Mouse (Mus musculus) testis, adult 2 months (tissue): ENCODE results near the gene Casc3. TPM values are rescaled to one million over a fixed set of nuclear protein-coding genes. Genes with fewer than 3 reads are reported as not detected.
A peak's percentile ranks its signal among the peaks of the same experiment; 100 is the strongest.

Experiments
- H3K27ac ChIP-seq: fragments of 200-500 bp; 2 replicates; pipeline ENCODE4 v1.5.1; 2012; ENCODE audit warnings: low read depth, low read length; ENCODE audit not compliant: control insufficient read depth, insufficient read depth
- H3K27me3 ChIP-seq: fragments of 200-500 bp; 2 replicates; pipeline ENCODE4 v1.6.1; 2012; ENCODE audit warnings: mild to moderate bottlenecking, low read length, moderate library complexity; ENCODE audit not compliant: control insufficient read depth, insufficient read depth
- H3K36me3 ChIP-seq: fragments of 200-500 bp; 2 replicates; pipeline ENCODE4 v1.6.1; 2012; ENCODE audit warnings: mild to moderate bottlenecking, low read length; ENCODE audit not compliant: control insufficient read depth, insufficient read depth
- H3K4me1 ChIP-seq: fragments of 200-500 bp; 2 replicates; pipeline ENCODE4 v1.6.1; 2012; ENCODE audit warnings: low read length; ENCODE audit not compliant: control insufficient read depth, insufficient read depth
- H3K4me3 ChIP-seq: fragments of 200-500 bp; 2 replicates; pipeline ENCODE4 v1.5.1; 2012; ENCODE audit warnings: low read depth, mild to moderate bottlenecking, low read length, moderate library complexity, mixed read lengths; ENCODE audit not compliant: control insufficient read depth
- CTCF ChIP-seq: fragments of 200-500 bp; IDR thresholded peaks from 2 replicates; pipeline ENCODE4 v1.5.1; 2012; ENCODE audit warnings: low read depth, mild to moderate bottlenecking, inconsistent platforms, low read length, moderate library complexity; ENCODE audit not compliant: control insufficient read depth, insufficient read depth, insufficient replicate concordance
- POLR2A ChIP-seq: fragments of 200-500 bp; IDR thresholded peaks from 2 replicates; pipeline ENCODE4 v1.6.1; 2012; ENCODE audit warnings: low read depth, mild to moderate bottlenecking, inconsistent platforms, low read length, moderate library complexity; ENCODE audit not compliant: control insufficient read depth
- polyA plus RNA-seq: library from polyadenylated mRNA; depleted of rRNA; stranded (reverse); fragments of >200 nt; gene quantifications from 2 replicates; pipeline ENCODE4 v1.2.3, GENCODE M21; 2012

Gene Casc3
- polyA plus RNA-seq, 1 experiment: 24.9 TPM

GRCm38 (mm10) chr11:98770096-98770975 is 34.4 kb upstream of the Casc3 start:
- Histone ChIP-seq H3K27me3 (no peaks in the 10 kb centered on the region), H3K4me3 (no peak overlapping the region), H3K27ac (no peak overlapping the region), H3K36me3 (no peaks in the 10 kb centered on the region), H3K4me1 (peaks cover 41% of the 10 kb centered on the region)
- TF ChIP-seq POLR2A: no peak
- no peak for TF ChIP-seq CTCF

- Histone ChIP-seq H3K4me3 (no peak overlapping the region), H3K36me3 (no peaks in the 10 kb centered on the region), H3K4me1 (peaks cover 46% of the 10 kb centered on the region), H3K27ac (no peak overlapping the region), H3K27me3 (no peaks in the 10 kb centered on the region)
- TF ChIP-seq POLR2A (no peak), CTCF (no peak)
Observed at GRCm38 (mm10) chr11:98771131-98771530, 33.6 kb upstream of the Casc3 start.

- no peak overlapping the region for H3K27ac ChIP-seq
- TF ChIP-seq CTCF (no peak), POLR2A (no peak)
Observed at GRCm38 (mm10) chr11:98771844-98772525, 32.7 kb upstream of the Casc3 start.

GRCm38 (mm10) chr11:98772667-98773171 is 32.0 kb upstream of the Casc3 start:
- no peak for TF ChIP-seq POLR2A
- TF ChIP-seq CTCF: no peak
- no peaks in the 10 kb centered on the region for H3K27me3 ChIP-seq
- peak overlapping the region; percentile 71 for H3K27ac ChIP-seq
- no peaks in the 10 kb centered on the region for H3K36me3 ChIP-seq
- H3K4me3 ChIP-seq: peak overlapping the region; percentile 75
- peaks cover 44% of the 10 kb centered on the region for H3K4me1 ChIP-seq

More at GRCm38 (mm10) chr11:98771844-98772525, 32.7 kb upstream of the Casc3 start:
- Histone ChIP-seq H3K27me3 (no peaks in the 10 kb centered on the region), H3K36me3 (no peaks in the 10 kb centered on the region), H3K4me3 (no peak overlapping the region; the same call in 1 of the 2 replicates), H3K4me1 (peaks cover 48% of the 10 kb centered on the region)

GRCm38 (mm10) chr11:98773635-98774295 is 30.9 kb upstream of the Casc3 start:
- Histone ChIP-seq H3K27ac (peak overlapping the region; percentile 94), H3K36me3 (no peaks in the 10 kb centered on the region), H3K4me3 (peak overlapping the region; percentile 89), H3K4me1 (peaks cover 37% of the 10 kb centered on the region), H3K27me3 (no peaks in the 10 kb centered on the region)
- peak; percentile 66 for TF ChIP-seq POLR2A
- TF ChIP-seq CTCF: no peak

GRCm38 (mm10) chr11:98774582-98775347 is 29.9 kb upstream of the Casc3 start, which contains the start of gene Nr1d1:
TSS of gene Nr1d1 (minus strand) at chr11:98775333.
- Histone ChIP-seq H3K4me1 (peaks cover 35% of the 10 kb centered on the region), H3K27me3 (no peaks in the 10 kb centered on the region)
- TF ChIP-seq CTCF (no peak), POLR2A (peak; percentile 55)

More at GRCm38 (mm10) chr11:98774582-98775347, 29.9 kb upstream of the Casc3 start, which contains the start of gene Nr1d1:
- Histone ChIP-seq H3K36me3 (no peaks in the 10 kb centered on the region), H3K27ac (peak within 1 kb of the TSS; percentile 94), H3K4me3 (peak within 1 kb of the TSS; percentile 89)
